In genomic region chr7:65378818-65379565, GRCm38 (mm10) we compare ENCODE assay signal across 18 mouse cellular contexts.
DNase-seq lines count a peak whose midpoint lies in the region; ATAC-seq and TF ChIP-seq lines count a peak whose summit lies in the region.
"Had no signal": no experiment of that assay in that cellular context is flagged by ENCODE, and none has a peak within 500 bp of the region (broad histone marks: within the 10 kb centered on the region; RNA-seq: fewer than 3 reads in every experiment).

No protein-coding gene starts in this region.

- intact Hi-C loops in gastrocnemius, adult 2 months (cut with DNase I) = no loop called here

- H3K9me3 ChIP-seq in hindbrain, embryonic 13.5 days = no peaks in the 10 kb centered on the region
- H3K9me3 ChIP-seq in hindbrain, embryonic 16.5 days (ENCODE audit: control insufficient read depth, low read length) = no peaks in the 10 kb centered on the region
- no peaks in the 10 kb centered on the region for H3K9me3 ChIP-seq in lung, embryonic 15.5 days
- H3K9me3 ChIP-seq: embryonic facial prominence, embryonic 10.5 days; hindbrain, embryonic 10.5 days; limb, embryonic 15.5 days; midbrain, embryonic 10.5 days had no signal

- no peak for DNase-seq in gastrocnemius, adult 2 months
- DNase-seq in gastrocnemius, postnatal 10 days = no peak
- DNase-seq in lung, adult 2 months = no peak
- DNase-seq in adrenal gland, adult 18-20 months (ENCODE audit: low spot score in 2 of 2) = no peak
- DNase-seq: cerebellum, postnatal 25 days; forebrain, postnatal 0 days; kidney, adult 11 months; right cerebral cortex, postnatal 4 days; thymus, adult 18-20 months had no signal

- WGBS in hindbrain, embryonic 13.5 days = 64% methylated on average over 9 of the region's 9 CpGs
- 64% methylated on average over 9 of the region's 9 CpGs for WGBS in hindbrain, embryonic 16.5 days
- 38% methylated on average over 9 of the region's 9 CpGs for WGBS in lung, embryonic 15.5 days
- 30% methylated on average over 9 of the region's 9 CpGs for WGBS in lung, adult 2 months

- H3K27ac ChIP-seq in gastrocnemius, adult 2 months = peak overlapping the region; percentile 58
- H3K27ac ChIP-seq in hindbrain, embryonic 13.5 days = peak overlapping the region; percentile 9; the same call in 1 of the 2 replicates
- H3K27ac ChIP-seq in hindbrain, embryonic 16.5 days (ENCODE audit: low read depth, low read length) = no peak overlapping the region
- peak overlapping the region; percentile 4 for H3K27ac ChIP-seq in lung, embryonic 15.5 days
- peak overlapping the region; percentile 90 for H3K27ac ChIP-seq in cortical plate, adult 2 months (ENCODE audit: insufficient read depth, low read length)
- H3K27ac ChIP-seq: embryonic facial prominence, embryonic 10.5 days; hindbrain, embryonic 10.5 days; limb, embryonic 15.5 days; midbrain, embryonic 10.5 days had no signal

- H3K4me2 ChIP-seq in hindbrain, embryonic 13.5 days = no peak overlapping the region
- H3K4me2 ChIP-seq in hindbrain, embryonic 16.5 days (ENCODE audit: low read length) = no peak overlapping the region
- H3K4me2 ChIP-seq in lung, embryonic 15.5 days = no peak overlapping the region
- H3K4me2 ChIP-seq: limb, embryonic 15.5 days had no signal

- no peak for TF ChIP-seq POLR2A in lung, adult 2 months (IDR thresholded peaks at IDR 0.05; ENCODE audit: borderline replicate concordance, extremely low read depth, low read depth, low read length)
- TF ChIP-seq POLR2A in cortical plate, adult 2 months (IDR thresholded peaks at IDR 0.05; ENCODE audit: extremely low read depth, insufficient read depth, low read length) = no peak

- no peak overlapping the region for H3K4me3 ChIP-seq in gastrocnemius, adult 2 months
- no peak overlapping the region for H3K4me3 ChIP-seq in hindbrain, embryonic 13.5 days
- no peak overlapping the region for H3K4me3 ChIP-seq in hindbrain, embryonic 16.5 days (ENCODE audit: low read length)
- H3K4me3 ChIP-seq in lung, embryonic 15.5 days = no peak overlapping the region
- H3K4me3 ChIP-seq in lung, adult 2 months (replicated peaks; ENCODE audit: extremely low read depth, low read depth, low read length) = no peak overlapping the region
- no peak overlapping the region for H3K4me3 ChIP-seq in cortical plate, adult 2 months (ENCODE audit: insufficient read depth, low read length)
- H3K4me3 ChIP-seq: embryonic facial prominence, embryonic 10.5 days; erythroblast, embryonic 14.5 days; hindbrain, embryonic 10.5 days; limb, embryonic 15.5 days; midbrain, embryonic 10.5 days had no signal

- no peak for TF ChIP-seq CTCF in gastrocnemius, adult 2 months (IDR thresholded peaks at IDR 0.05)
- no peak for TF ChIP-seq CTCF in lung, adult 2 months (IDR thresholded peaks at IDR 0.05; ENCODE audit: insufficient read depth, low read length)
- TF ChIP-seq CTCF in cortical plate, adult 2 months (IDR thresholded peaks at IDR 0.05; ENCODE audit: extremely low read depth, insufficient read depth, low read length) = no peak

- ATAC-seq in hindbrain, embryonic 13.5 days (ENCODE audit: low FRiP score) = no peak
- no peak for ATAC-seq in hindbrain, embryonic 16.5 days
- no peak for ATAC-seq in lung, embryonic 15.5 days (ENCODE audit: borderline replicate concordance, extremely low read depth, low FRiP score, low TSS enrichment)
- ATAC-seq: forebrain, postnatal 0 days had no signal

- no peak overlapping the region for H3K9ac ChIP-seq in hindbrain, embryonic 13.5 days
- H3K9ac ChIP-seq in hindbrain, embryonic 16.5 days (ENCODE audit: low read depth, low read length) = no peak overlapping the region
- no peak overlapping the region for H3K9ac ChIP-seq in lung, embryonic 15.5 days
- H3K9ac ChIP-seq: forebrain, postnatal 0 days; limb, embryonic 15.5 days had no signal

- 0 out of 2 replicates have a peak, but pooled peaks cover 4% of the 10 kb centered on the region for H3K27me3 ChIP-seq in hindbrain, embryonic 13.5 days
- H3K27me3 ChIP-seq in hindbrain, embryonic 16.5 days (replicated peaks; ENCODE audit: control insufficient read depth, insufficient read depth, low read length) = no peaks in the 10 kb centered on the region
- no peaks in the 10 kb centered on the region for H3K27me3 ChIP-seq in lung, embryonic 15.5 days
- H3K27me3 ChIP-seq: limb, embryonic 15.5 days had no signal

- no peaks in the 10 kb centered on the region for H3K36me3 ChIP-seq in hindbrain, embryonic 13.5 days
- H3K36me3 ChIP-seq in hindbrain, embryonic 16.5 days (ENCODE audit: control insufficient read depth, insufficient read depth, low read length) = no peaks in the 10 kb centered on the region
- H3K36me3 ChIP-seq in lung, embryonic 15.5 days = no peaks in the 10 kb centered on the region
- H3K36me3 ChIP-seq: embryonic facial prominence, embryonic 10.5 days; hindbrain, embryonic 10.5 days; limb, embryonic 15.5 days; midbrain, embryonic 10.5 days had no signal

- peaks cover 3% of the 10 kb centered on the region for H3K4me1 ChIP-seq in hindbrain, embryonic 13.5 days (replicated peaks)
- H3K4me1 ChIP-seq in hindbrain, embryonic 16.5 days (ENCODE audit: control insufficient read depth, insufficient read depth, low read depth, low read length) = no peaks in the 10 kb centered on the region
- H3K4me1 ChIP-seq in lung, embryonic 15.5 days = peaks cover 23% of the 10 kb centered on the region
- peaks cover 27% of the 10 kb centered on the region for H3K4me1 ChIP-seq in lung, adult 2 months (ENCODE audit: control insufficient read depth, insufficient read depth, low read length)
- peaks cover 18% of the 10 kb centered on the region for H3K4me1 ChIP-seq in cortical plate, adult 2 months (ENCODE audit: control insufficient read depth, insufficient read depth, low read length)
